Mouse (Mus musculus): ENCODE data around the gene Btg4.

Gene Btg4

DNA sequence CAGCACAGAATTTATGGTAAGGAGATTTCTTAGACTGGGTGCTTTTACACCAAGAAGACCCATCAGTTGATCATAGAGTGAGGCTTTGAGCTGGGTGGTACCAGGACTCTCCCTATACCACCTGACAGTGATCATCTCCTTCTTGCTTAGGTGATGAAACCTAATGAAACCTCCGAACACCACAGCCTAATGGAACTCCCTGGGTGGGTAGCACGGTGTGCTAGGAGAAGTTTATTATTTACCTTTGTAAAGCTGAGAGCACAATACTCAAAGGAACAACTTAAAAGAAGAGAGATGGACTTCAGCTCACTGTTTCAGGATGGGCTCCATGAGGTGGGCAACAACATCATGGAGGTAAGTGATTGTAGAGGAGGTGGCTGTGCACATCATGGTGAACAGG lies at the start of gene Btg4:
Btg4 (plus strand) TSS at position 301 of the 400 bp plus-strand sequence.
- DNase-seq = no peak

DNA sequence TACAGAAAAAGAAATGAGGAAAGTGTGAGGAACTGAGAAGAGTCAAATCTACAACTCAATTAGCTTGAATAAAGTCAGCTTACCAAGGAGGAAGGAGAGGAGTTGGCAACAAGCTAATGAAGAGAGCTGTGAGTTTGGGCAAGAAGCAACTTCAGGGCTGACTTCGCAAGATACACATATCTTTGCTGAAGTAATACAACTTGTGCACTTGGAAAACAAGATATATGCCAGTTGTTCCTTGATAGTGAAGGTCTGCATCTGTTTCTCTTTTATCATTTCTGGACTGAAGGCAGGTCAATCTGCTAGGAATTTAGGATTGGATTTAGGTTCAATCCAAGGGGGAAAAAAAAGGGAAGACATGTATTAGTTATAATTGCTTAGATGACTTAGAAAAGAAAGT lies 47.1 kb upstream of the Btg4 start:
- no peak for DNase-seq

DNA sequence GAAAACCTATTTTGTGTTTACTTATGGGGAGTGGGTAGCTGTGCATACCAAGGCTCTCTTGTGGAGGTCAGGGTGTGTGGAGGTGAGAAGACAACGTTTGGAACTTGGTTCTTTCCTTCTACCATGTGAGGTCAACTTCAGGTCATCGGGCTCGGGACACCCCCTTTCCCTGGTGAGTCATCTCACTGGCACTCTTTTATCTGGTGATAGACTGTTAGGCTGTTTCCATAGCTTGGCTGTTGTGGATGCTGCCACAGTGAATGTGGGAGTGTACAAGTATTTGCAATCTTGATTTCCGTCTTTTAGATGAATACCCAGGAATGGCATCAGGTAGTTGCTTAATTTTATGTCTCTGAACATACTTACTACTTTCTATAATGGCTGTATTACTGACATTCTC lies 45.0 kb upstream of the Btg4 start:
- DNase-seq = no peak

DNA sequence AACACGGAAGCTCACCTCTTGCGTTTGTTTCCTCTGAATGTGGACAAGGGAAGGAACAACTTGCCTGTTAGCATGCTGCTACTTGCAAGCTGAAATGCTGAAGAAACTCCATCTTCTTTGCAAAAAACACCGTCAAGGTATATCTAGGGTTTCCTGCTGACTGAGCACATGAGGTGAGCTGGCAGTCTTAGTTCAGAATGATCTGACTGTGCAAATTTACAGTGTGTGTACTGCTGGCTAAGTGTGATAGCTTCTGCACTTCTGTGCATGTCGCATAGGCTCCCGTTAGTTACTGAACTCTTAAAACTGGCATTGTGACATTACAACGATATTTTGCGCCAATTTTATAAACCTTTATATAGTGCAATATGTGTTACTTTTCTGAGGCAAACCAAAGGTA lies 41.0 kb upstream of the Btg4 start:
- DNase-seq = no peak

DNA sequence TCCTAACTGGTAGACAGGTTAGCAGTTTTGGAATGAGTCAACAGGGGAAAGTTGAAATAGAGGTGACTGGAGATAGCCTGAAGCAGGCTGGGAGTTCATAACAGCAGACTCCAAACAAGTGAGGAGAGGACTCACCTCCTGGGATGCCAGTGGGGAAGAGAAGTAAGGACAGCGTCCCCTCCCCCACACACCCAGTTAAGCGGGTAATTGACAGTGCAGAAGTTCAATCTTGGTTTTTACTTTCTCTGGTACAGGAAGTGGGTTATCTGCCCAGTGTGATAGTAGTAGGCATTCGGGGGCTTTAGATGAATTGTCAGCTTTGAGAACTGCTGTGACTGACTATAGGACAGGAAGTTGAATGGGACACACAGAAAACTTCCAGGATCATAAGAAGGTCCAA lies 40.4 kb upstream of the Btg4 start:
- no peak for DNase-seq

DNA sequence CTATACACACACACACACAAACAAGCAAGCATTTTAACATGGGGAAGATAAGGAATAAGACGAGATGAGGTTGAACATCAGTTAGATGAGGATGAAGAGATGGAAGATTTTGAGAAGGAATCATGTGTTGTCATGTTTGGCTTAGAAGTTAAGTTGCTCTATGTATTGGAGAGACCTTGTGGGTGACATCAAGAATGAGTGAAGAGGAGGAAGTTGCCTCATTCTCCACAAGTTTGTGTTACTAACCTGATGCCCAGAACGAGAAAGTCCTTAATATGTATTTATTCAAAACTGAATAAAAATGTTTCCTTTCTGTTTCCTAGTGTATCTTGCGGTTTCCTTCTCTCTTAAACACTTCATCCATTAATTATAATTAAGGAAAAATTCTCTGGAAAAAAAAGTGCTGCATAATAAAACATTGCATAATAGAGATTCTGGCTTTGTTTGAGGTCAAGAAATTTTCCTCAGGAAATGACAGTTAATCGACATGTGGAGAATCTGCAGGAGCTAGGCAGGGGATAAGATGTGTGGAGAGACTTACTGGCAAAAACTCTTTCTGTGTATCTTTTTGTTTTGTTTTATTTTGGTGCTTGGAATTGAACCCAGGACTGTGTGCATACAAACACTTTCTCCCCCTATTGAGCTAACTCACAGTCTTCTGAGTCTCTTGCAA lies 39.4 kb upstream of the Btg4 start:
- DNase-seq = no peak

DNA sequence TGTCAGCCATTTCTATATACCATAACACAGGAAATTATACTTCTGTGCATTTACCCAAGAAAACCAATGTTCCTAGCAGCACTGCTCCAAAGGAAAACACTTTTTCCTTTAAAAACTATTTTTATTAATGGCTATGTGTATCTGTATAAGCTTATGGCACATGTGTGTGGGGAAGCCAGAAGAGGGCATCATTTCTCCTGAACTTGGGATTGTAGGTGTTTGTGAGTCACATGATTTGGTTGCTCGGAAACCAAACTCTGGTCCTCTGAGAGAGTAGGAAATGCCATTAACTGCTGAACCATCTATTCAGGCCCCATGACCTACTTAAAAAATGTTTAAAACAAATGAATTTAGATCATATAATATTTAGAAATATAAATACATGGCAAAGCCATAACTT lies 33.7 kb upstream of the Btg4 start:
- DNase-seq = no peak

DNA sequence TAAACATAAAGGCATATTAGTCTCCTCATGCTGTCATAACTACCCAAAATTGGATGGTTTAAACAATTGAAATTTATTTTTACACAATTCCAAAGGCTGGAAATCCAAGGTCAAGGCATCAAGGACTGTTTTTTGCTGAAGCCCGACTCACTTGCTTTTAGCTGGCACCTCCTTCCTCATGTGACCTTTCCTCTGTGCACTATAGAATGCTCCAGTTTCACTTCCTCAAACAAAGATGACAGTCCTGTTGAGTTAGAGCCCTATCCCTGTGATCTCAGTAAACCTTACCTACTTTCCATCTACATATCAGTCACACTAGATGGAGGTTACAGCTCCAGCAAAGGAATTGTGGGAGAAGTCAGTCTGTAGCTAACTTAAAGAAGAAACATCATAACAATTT lies 30.6 kb upstream of the Btg4 start:
- no peak for DNase-seq

DNA sequence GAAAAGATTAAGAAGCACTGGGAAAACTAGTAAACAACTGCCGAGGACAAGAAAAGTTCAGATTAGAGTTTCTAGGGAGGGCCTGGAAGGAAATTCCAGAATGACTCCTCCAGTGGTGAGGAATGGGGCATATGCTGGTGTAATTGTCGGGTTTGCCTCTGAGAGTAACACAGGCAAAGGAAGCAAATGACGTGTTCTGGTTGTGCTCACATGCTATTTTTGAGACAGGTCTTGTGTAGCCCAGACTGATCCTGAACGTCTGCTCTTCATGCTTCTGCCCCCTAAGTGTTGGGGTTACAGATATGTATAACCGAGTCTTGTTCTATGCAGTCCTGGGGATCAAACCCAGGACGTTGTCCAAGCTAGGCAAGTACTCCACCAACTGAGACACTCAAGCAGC lies 29.1 kb upstream of the Btg4 start:
- DNase-seq = no peak

DNA sequence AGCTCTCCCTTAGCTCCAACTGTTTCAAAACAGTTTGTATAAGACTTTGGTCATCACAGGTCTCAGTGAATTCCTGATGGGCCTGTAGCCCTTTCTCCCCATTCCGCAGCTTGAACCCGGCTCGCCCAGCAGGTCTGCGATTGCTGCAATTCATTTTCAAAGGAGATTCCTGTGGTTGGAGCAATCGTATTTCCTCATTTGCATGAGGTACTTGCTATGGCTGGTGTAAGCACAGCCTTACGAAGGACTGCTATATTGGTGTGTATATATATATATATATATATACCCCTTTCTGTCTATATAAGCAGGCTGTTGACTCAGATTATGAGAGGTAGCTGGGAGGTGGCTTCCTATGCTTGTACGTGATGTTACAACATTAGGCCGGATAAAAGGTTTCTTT lies 28.4 kb upstream of the Btg4 start:
- DNase-seq = no peak

DNA sequence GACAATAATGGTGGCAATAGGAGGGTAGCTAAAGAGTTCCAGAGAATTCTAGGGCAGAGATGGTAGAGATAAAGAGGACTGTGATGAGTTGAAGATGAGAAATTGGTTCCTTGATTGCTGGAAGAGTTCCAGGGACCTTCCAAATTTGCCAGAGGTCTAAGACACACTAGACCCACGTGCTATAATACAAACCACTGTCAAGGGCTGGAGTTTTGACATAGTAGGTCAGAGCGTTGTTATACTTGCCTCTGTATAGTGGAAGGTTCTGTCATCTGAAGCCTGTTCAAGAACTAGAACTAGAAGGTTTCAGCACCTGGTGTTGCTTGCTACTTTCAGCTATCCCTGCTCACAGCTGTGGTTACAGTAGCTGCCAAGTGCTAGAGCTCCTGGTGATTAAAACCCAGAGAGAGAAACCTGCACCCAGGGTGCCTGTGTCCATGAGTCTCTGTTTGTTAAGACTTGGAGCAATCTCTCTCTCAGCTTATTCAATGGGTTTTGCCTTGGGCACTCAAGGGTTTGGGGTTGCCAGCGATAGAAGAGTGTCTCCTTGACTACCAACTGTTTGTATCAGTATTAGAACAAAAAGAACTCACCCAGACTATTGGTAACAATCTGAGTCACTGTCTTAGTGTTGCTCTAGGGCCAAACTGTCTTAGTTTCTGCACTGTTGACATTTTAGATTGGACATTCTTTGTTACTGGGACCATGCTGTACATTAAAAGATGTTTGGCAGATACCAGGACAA lies 27.7 kb upstream of the Btg4 start:
- DNase-seq = no peak

DNA sequence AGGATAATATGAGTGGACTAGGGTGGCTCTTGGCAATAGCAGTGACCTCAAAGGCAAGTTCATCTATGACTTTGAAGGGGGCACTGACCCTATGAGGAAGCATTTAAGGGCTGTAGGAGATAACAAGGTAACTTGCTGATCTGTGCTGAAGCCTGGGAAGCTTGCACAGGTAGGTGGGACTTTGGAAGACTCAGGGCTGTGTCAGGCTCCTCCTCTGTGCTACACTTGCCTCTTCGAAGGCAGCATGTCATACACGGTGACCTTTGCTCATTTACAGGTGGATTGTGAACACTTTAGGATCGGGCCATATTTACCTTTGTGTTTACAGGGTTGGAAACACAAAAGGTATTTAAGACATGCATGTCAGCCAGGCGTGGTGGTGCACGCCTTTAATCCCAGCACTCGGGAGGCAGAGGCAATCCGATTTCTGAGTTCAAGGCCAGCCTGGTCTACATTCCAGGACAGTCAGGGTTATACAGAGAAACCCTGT lies 19.2 kb upstream of the Btg4 start:
- no peak for DNase-seq

DNA sequence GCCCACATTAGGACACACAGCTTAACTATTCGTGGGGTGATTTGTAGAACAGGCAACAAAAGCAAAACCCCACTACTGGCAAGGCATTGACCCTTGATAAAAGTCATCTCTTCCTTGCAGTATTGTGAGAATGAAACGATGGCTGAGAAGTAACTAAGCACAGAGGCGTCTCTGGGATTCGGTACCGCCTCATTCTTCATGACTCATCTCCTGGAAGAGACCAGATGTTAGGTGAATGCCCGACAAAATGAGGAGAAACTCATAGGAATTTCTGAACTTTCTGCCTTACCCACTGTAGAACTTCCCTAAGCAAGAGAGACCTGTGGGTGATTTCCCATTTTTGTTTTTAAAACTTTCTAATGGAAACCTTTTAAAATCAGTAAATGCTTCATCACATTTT lies 18.6 kb upstream of the Btg4 start:
- no peak for DNase-seq

DNA sequence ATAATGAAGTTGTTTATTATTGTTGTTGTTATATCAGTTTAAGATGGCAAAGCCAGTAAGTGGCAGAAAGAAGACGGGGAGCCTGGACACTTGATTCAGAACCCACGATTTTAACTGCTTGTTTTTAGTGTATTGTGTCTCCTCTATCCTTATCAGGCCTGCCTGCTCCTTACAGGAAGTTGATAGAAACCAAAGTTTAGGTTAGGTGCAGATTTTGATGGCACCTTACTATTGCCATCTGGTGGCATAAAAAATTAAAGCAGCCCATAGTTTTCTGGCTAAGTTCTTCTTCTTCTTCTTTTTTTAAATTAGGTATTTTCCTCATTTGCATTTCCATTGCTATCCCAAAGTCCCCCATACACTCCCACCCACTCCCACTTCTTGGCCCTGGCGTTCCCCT lies 8.5 kb upstream of the Btg4 start:
- peak; percentile 4 for DNase-seq

DNA sequence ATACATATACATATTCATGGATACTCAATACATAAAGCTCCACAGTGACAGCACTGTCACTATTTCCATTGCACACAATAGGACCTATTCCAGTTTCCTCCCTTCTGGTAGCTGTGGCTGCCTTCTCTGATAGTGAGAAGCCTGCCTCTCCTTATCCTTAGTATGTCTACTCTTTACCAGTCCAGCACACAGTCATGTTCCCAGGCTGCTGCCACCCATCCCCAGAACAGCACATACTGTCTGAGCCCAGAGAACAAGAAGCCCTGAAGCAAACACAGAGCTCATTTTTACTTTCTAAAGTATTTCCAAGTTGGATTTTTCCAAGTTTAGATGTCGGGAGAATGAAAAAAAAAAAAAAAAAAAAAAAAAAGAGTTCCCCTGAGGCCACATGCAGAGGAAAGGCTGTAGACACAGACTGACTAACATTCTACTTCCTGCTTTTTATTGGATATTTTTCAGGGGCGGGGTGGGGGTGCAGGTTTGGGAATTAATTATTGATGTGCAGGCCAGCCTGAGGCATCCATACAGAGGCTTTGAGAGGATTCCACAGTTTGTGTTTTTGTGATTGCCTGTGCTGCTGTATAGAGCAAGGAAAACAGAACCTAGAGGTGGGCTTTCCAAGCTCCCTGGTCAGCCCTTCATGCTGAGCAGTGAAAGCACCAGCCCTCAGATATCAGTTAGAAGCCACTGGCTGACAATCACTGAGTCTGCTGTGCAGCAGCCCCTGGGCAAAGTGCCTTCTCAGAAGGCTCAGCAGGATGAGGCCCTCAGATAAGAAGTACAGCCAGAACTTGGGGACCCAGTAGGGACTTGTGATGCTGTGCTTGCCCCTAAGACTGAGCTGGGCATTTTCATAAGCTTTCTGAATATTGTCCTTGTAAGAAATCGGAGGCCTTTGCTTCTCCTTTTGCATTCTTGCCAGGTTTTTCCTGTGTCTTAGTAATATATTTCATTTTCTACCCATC lies 4.1 kb upstream of the Btg4 start:
- no peak for DNase-seq

DNA sequence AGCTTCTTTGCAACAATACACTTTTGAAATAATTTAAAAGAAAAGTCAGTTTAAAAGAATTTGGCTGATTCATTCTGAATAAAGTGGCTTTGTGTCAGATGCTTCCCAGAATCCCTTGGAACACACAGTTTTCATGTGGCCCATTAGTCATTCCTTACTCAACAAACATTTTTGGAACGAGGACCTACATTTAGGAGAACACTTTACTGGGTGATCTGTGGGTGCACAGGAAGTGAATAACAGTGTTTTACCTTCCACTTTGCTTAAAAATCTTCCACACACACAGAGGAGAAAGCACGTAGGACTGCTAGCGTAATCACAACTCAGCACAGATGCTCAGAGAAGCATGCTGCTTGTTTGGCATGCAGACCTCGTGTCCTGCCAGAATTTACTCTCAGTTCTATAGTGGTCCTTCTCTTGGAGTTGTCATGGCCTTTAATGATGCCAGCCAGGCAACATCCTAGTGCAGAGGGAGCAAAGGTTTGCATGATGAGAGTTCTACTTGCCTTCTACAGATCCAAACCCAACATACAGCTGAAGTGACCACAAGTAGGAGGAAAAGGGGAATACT lies 1.7 kb upstream of the Btg4 start:
- no peak for DNase-seq

DNA sequence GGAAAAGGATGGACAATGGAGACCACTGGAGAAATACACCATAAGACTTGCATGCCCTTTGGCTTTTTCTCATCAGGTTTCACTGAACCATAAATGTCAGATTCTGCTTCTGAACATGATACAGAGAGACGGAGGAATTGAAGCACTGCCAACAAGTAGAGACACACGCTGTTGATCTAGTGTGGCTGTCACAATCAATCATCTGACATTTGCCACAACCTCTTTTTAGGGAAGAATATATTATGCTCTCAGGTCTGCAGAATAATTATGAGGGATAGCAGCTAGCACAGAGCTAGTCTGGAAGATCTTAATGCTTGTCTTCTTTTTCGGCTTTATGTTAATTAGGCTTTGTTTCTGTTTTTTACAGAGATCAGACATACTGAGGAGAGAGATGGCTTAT lies 7.5 kb downstream of the Btg4 start:
- no peak for DNase-seq

DNA sequence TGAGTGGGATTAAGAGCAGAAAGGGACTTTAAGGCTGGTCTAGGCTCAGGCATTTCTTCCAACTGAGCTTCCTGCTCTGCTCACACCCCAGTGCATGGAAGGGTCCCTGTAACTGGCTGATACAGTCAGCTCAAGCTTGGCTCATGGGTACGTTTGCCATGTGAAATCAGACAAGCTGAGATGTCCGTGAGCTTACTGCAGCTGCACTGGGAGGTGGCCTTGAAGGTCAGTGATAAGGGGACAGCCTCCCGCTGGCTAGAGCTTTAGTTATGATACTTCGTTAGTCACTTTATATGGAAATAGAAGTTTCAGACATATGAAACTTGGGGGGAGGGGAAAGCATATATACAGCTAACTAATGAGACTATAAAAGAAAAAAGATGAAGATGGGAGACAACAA lies 10.1 kb downstream of the Btg4 start:
- DNase-seq = no peak

DNA sequence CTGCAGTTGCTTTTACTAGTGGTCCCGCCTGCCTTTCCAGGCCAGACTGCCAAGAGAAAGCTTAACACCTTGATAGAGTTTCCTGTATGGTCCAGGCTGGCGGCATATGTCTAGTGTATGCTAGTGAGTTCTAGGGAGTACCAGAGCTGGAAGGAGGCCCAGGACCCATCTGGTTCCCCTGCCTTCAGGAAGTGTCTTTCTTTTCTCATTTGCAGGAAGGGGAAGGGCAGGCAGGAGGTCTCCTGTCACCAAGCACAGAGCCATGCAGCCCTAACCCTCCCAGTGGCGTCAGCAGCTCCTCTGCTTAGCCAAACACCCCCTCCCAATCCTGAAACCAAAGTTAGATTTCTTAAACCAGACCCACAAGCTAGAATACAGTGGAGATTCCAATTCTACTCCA lies 15.1 kb downstream of the Btg4 start:
- peak; percentile 70 for DNase-seq

DNA sequence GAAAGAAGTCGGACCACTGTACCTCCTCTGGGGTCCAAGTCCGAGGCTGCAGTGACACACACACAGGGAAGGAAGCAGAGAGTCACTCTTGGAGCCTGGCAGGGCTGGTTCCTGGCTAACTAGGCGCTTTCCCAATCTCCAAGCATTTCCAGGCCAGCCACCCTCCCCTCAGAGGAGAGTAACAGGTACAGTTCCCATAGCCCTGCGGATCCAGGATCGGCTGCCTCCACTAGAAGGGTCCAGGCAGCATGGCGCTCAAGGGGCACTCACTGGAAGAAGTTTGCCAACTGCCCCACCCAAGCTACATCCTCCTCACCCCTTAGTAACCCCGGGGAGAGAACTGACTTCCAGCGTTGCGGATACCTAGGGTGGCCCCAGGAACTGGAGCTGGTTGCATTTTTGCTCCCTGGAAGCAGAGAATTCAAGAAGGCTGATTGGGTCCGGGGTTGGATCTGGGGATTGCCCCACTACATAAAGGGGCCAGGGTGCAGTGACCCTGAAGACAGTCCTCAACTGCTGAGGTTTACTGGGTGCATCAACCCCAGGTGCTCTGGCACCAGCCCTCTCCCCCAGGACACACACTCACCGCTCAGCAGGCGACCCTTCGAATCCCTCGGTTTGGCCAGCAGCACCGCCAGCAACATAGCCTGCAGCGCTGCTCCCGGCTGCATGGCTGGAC lies 15.7 kb downstream of the Btg4 start:
- DNase-seq = peak; percentile 23

DNA sequence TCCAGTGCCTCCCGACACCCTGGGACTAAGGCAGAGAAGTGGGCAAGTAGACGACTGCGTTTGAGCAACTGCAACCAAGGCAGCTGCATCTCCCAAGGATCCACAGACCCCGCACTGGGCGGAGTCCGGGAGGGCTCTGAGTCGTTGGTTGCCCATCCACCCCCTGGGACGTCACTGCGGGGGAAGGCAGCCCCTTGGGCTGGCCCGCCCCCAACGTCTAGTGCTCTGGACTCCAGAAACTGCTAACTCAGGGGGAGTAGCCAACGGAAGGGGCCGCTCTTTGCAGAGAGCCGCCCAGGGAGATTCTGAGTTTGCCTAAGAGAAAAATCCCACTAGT lies 16.2 kb downstream of the Btg4 start, which contains the start of gene Layn:
Layn (minus strand) TSS at position 116 of the 337 bp plus-strand sequence.
- peak; percentile 14 for DNase-seq

DNA sequence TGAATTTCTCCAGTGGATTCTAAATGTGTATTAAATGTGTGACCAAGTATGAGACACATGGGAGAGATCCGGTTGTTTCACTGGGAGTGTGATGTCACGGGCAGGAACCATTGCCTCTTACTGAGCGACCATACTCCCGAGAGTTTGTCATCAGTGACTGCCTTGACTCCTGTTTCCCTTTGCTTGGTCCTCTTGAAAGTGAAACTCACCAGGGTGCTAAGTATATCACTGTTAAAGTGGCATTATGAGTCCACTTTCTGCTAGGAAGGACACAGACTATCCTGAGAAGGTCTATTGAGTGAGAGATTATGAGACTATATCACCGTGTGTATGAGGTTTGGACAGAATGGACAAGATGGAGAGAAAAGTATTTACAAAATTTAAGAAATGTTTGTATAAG lies 20.9 kb downstream of the Btg4 start:
- DNase-seq = no peak

DNA sequence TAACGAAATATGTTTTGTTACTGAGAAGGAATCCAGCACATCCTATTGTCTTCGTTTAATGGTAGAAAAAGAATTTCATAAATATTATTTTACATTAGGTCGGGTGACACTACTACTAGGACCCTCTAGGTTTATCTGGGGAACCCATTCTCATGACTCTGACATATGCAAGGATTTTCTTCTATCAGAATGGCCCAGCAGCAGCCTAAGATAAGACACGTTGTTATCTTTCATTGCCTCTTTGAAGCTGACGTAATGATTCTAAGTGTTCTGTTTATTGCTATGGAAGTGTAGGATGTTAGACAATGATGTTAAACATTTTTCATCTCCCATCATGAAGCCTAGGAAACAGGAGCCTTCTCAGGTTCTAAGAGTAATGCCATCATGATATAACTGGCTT lies 33.0 kb downstream of the Btg4 start:
- DNase-seq = no peak

Measured in cerebellum, adult 9-10 months (tissue).